Comparison of ENCODE assay signal across 8 mouse cellular contexts in genomic region chr5:124014791-124015251, GRCm38 (mm10). TPM values are rescaled to one million over a fixed set of nuclear protein-coding genes. Genes with fewer than 3 reads are reported as not detected.
A peak's percentile ranks its signal among the peaks of the same experiment; 100 is the strongest.
DNase-seq lines count a peak whose midpoint lies in the region; ATAC-seq lines count a peak whose summit lies in the region.

No protein-coding gene starts in this region.

- ATAC-seq in forebrain, embryonic 11.5 days (replicated peaks; ENCODE audit: low FRiP score) = no peak
- ATAC-seq in hindbrain, embryonic 13.5 days (ENCODE audit: low FRiP score) = no peak
- ATAC-seq in liver, embryonic 16.5 days (ENCODE audit: low read depth) = no peak
- ATAC-seq in stomach, embryonic 15.5 days (ENCODE audit: insufficient read depth, low FRiP score, low read depth) = no peak

- DNase-seq in forebrain, embryonic 10.5 days (ENCODE audit: extremely low spot score, low spot score) = no peak
- DNase-seq in forebrain, embryonic 11.5 days (ENCODE audit: low spot score) = no peak
- peak; percentile 76 for DNase-seq in brain, adult 2 months (ENCODE audit: low read depth, low spot score)
- DNase-seq in right cerebral cortex, postnatal 36 days (ENCODE audit: low spot score in 2 of 2) = no peak
- no peak for DNase-seq in frontal cortex, postnatal 10 days (ENCODE audit: low spot score in 2 of 2)

- H3K27ac ChIP-seq in forebrain, embryonic 10.5 days = peak overlapping the region; percentile 17; the same call in 1 of the 2 replicates
- H3K27ac ChIP-seq in forebrain, embryonic 11.5 days (ENCODE audit: low read depth, low read length) = no peak overlapping the region
- H3K27ac ChIP-seq in hindbrain, embryonic 13.5 days = peak overlapping the region; percentile 91
- 0 out of 2 replicates have a peak overlapping the region, but pooled peaks have one; percentile 21 for H3K27ac ChIP-seq in liver, embryonic 16.5 days (ENCODE audit: low read length)
- peak overlapping the region; percentile 60; the same call in 1 of the 2 replicates for H3K27ac ChIP-seq in stomach, embryonic 15.5 days

- 29% methylated on average over 11 of the region's 11 CpGs for whole genome bisulfite sequencing in forebrain, embryonic 10.5 days
- WGBS in forebrain, embryonic 11.5 days = 27% methylated on average over 11 of the region's 11 CpGs
- 3% methylated on average over 11 of the region's 11 CpGs for WGBS in hindbrain, embryonic 13.5 days
- WGBS in liver, embryonic 16.5 days (ENCODE audit: insufficient replicate concordance) = 48% methylated on average over 11 of the region's 11 CpGs
- 38% methylated on average over 11 of the region's 11 CpGs for WGBS in stomach, embryonic 15.5 days

- H3K4me2 ChIP-seq in forebrain, embryonic 11.5 days (ENCODE audit: low read depth, low read length, severe bottlenecking) = no peak overlapping the region
- H3K4me2 ChIP-seq in hindbrain, embryonic 13.5 days = peak overlapping the region; percentile 23; the same call in 1 of the 2 replicates
- H3K4me2 ChIP-seq in liver, embryonic 16.5 days (ENCODE audit: low read depth, low read length) = no peak overlapping the region
- 0 out of 2 replicates have a peak overlapping the region, but pooled peaks have one; percentile 26 for H3K4me2 ChIP-seq in stomach, embryonic 15.5 days

- H3K9me3 ChIP-seq in forebrain, embryonic 10.5 days = no peaks in the 10 kb centered on the region
- no peaks in the 10 kb centered on the region for H3K9me3 ChIP-seq in forebrain, embryonic 11.5 days (ENCODE audit: control insufficient read depth, low read length)
- H3K9me3 ChIP-seq in hindbrain, embryonic 13.5 days = no peaks in the 10 kb centered on the region
- H3K9me3 ChIP-seq in liver, embryonic 16.5 days (replicated peaks; ENCODE audit: control insufficient read depth, low read length) = no peaks in the 10 kb centered on the region
- H3K9me3 ChIP-seq in stomach, embryonic 15.5 days = no peaks in the 10 kb centered on the region

- H3K36me3 ChIP-seq in forebrain, embryonic 10.5 days (replicated peaks) = peaks cover 50% of the 10 kb centered on the region
- H3K36me3 ChIP-seq in forebrain, embryonic 11.5 days (ENCODE audit: control insufficient read depth, insufficient read depth, low read length) = no peaks in the 10 kb centered on the region; the same call in 1 of the 2 replicates
- H3K36me3 ChIP-seq in hindbrain, embryonic 13.5 days = peaks cover 7% of the 10 kb centered on the region
- H3K36me3 ChIP-seq in liver, embryonic 16.5 days (ENCODE audit: control insufficient read depth, insufficient read depth) = peaks cover under 1% of the 10 kb centered on the region; the same call in 1 of the 2 replicates
- no peaks in the 10 kb centered on the region for H3K36me3 ChIP-seq in stomach, embryonic 15.5 days

- no peak overlapping the region; the same call in 1 of the 2 replicates for H3K9ac ChIP-seq in forebrain, embryonic 11.5 days (ENCODE audit: low read length)
- H3K9ac ChIP-seq in hindbrain, embryonic 13.5 days = no peak overlapping the region
- no peak overlapping the region for H3K9ac ChIP-seq in liver, embryonic 16.5 days (ENCODE audit: low read depth, low read length)
- no peak overlapping the region for H3K9ac ChIP-seq in stomach, embryonic 15.5 days

- H3K4me1 ChIP-seq in forebrain, embryonic 10.5 days = peaks cover 95% of the 10 kb centered on the region
- peaks cover 33% of the 10 kb centered on the region for H3K4me1 ChIP-seq in forebrain, embryonic 11.5 days (replicated peaks; ENCODE audit: control insufficient read depth, insufficient read depth, low read length)
- H3K4me1 ChIP-seq in hindbrain, embryonic 13.5 days (replicated peaks) = peaks cover 98% of the 10 kb centered on the region
- peaks cover 92% of the 10 kb centered on the region for H3K4me1 ChIP-seq in liver, embryonic 16.5 days (ENCODE audit: control insufficient read depth, low read depth, low read length)
- H3K4me1 ChIP-seq in stomach, embryonic 15.5 days = peaks cover 81% of the 10 kb centered on the region

- no peak overlapping the region for H3K4me3 ChIP-seq in forebrain, embryonic 10.5 days
- H3K4me3 ChIP-seq in forebrain, embryonic 11.5 days (ENCODE audit: low read depth, low read length) = no peak overlapping the region
- no peak overlapping the region for H3K4me3 ChIP-seq in hindbrain, embryonic 13.5 days
- H3K4me3 ChIP-seq in liver, embryonic 16.5 days (ENCODE audit: low read depth, low read length) = no peak overlapping the region
- no peak overlapping the region for H3K4me3 ChIP-seq in stomach, embryonic 15.5 days (replicated peaks)

- H3K27me3 ChIP-seq in forebrain, embryonic 10.5 days (ENCODE audit: poor library complexity, severe bottlenecking) = no peaks in the 10 kb centered on the region
- no peaks in the 10 kb centered on the region for H3K27me3 ChIP-seq in forebrain, embryonic 11.5 days (ENCODE audit: control insufficient read depth, insufficient read depth, low read length)
- H3K27me3 ChIP-seq in hindbrain, embryonic 13.5 days = no peaks in the 10 kb centered on the region
- H3K27me3 ChIP-seq in liver, embryonic 16.5 days (ENCODE audit: control insufficient read depth, insufficient read depth, low read depth, low read length) = no peaks in the 10 kb centered on the region
- H3K27me3 ChIP-seq in stomach, embryonic 15.5 days (replicated peaks) = no peaks in the 10 kb centered on the region

RNA-seq across cellular contexts. Expression of gene Vps37b, which starts 17.2 kb away (rescaled TPM):
- 50.8 and 51.2 TPM in 2 replicates for polyA plus RNA-seq in forebrain, embryonic 10.5 days (2016; fragmentation: Nextera tagmentation; extraction: Ambion mirVana)
- polyA plus RNA-seq in forebrain, embryonic 11.5 days (2014; fragmentation: Nextera tagmentation; extraction: Ambion mirVana) = 60.2 and 61.4 TPM in 2 replicates
- 79.3 and 84.7 TPM in 2 replicates for polyA plus RNA-seq in hindbrain, embryonic 13.5 days (2015; fragmentation: Nextera tagmentation; extraction: Ambion mirVana)
- polyA plus RNA-seq in liver, embryonic 16.5 days (2015; fragmentation: Nextera tagmentation; extraction: Ambion mirVana) = 14.3 and 16.3 TPM in 2 replicates
- 36.2 and 37.1 TPM in 2 replicates for polyA plus RNA-seq in stomach, embryonic 15.5 days (2015; fragmentation: Nextera tagmentation; extraction: Ambion mirVana)

RNA-seq across cellular contexts. Expression of gene Hip1r, which starts 41.4 kb away (rescaled TPM):
- polyA plus RNA-seq in forebrain, embryonic 10.5 days (2016; fragmentation: Nextera tagmentation; extraction: Ambion mirVana) = 7.7 and 11.1 TPM in 2 replicates
- polyA plus RNA-seq in forebrain, embryonic 11.5 days (2014; fragmentation: Nextera tagmentation; extraction: Ambion mirVana) = 7.3 and 8.6 TPM in 2 replicates
- polyA plus RNA-seq in hindbrain, embryonic 13.5 days (2015; fragmentation: Nextera tagmentation; extraction: Ambion mirVana) = 21.4 and 25.5 TPM in 2 replicates
- polyA plus RNA-seq in liver, embryonic 16.5 days (2015; fragmentation: Nextera tagmentation; extraction: Ambion mirVana) = 12.4 and 16.3 TPM in 2 replicates
- polyA plus RNA-seq in stomach, embryonic 15.5 days (2015; fragmentation: Nextera tagmentation; extraction: Ambion mirVana) = 24.0 and 27.0 TPM in 2 replicates

Comparison
In these comparisons a context has a peak if more than half of its experiments do, and no peak if none do; other contexts are left out.
1. H3K4me2 ChIP-seq: peak in hindbrain, embryonic 13.5 days (single experiment) and stomach, embryonic 15.5 days (single experiment); none in forebrain, embryonic 11.5 days (single experiment) and liver, embryonic 16.5 days (single experiment).